Mouse (Mus musculus): Measurements from ENCODE around the gene Abcd4. TPM values are rescaled to one million over a fixed set of nuclear protein-coding genes. Genes with fewer than 3 reads are reported as not detected.
A peak's percentile ranks its signal among the peaks of the same experiment; 100 is the strongest.

The Abcd4 gene
- polyA plus RNA-seq, 1 experiment = 20.9 TPM

GRCm38 (mm10) chr12:84581285-84581684 is 35.9 kb downstream of the Abcd4 start:
- H3K9me3 ChIP-seq (replicated peaks; ENCODE audit: control insufficient read depth, insufficient read depth, low read length, poor library complexity, severe bottlenecking) = no peaks in the 10 kb centered on the region
- no peaks in the 10 kb centered on the region for H3K4me1 ChIP-seq (ENCODE audit: control insufficient read depth, insufficient read depth, low read length)
- no peak overlapping the region for H3K27ac ChIP-seq (ENCODE audit: insufficient read depth, low read length)
- no peaks in the 10 kb centered on the region for H3K36me3 ChIP-seq (ENCODE audit: control insufficient read depth, insufficient read depth, low read length, poor library complexity, severe bottlenecking)
- no peaks in the 10 kb centered on the region for H3K27me3 ChIP-seq (ENCODE audit: control insufficient read depth, insufficient read depth, low read length, poor library complexity, severe bottlenecking)
- H3K9ac ChIP-seq (ENCODE audit: low read depth, poor library complexity, severe bottlenecking) = no peak overlapping the region
- H3K4me3 ChIP-seq (ENCODE audit: low read depth, low read length) = no peak overlapping the region
- TF ChIP-seq CTCF (IDR thresholded peaks at IDR 0.05; ENCODE audit: low read depth, low read length) = no peak
- TF ChIP-seq EP300 (IDR thresholded peaks at IDR 0.05; ENCODE audit: insufficient read depth, low read depth, low read length) = no peak
- no peak for TF ChIP-seq POLR2A (IDR thresholded peaks at IDR 0.05; ENCODE audit: insufficient read depth, low read length)

- TF ChIP-seq EP300 (IDR thresholded peaks at IDR 0.05; ENCODE audit: insufficient read depth, low read depth, low read length) (no peak), POLR2A (IDR thresholded peaks at IDR 0.05; ENCODE audit: insufficient read depth, low read length) (no peak), CTCF (IDR thresholded peaks at IDR 0.05; ENCODE audit: low read depth, low read length) (no peak)
- Histone ChIP-seq H3K4me3 (ENCODE audit: low read depth, low read length) (no peak overlapping the region), H3K36me3 (ENCODE audit: control insufficient read depth, insufficient read depth, low read length, poor library complexity, severe bottlenecking) (no peaks in the 10 kb centered on the region), H3K27me3 (ENCODE audit: control insufficient read depth, insufficient read depth, low read length, poor library complexity, severe bottlenecking) (no peaks in the 10 kb centered on the region), H3K9me3 (replicated peaks; ENCODE audit: control insufficient read depth, insufficient read depth, low read length, poor library complexity, severe bottlenecking) (no peaks in the 10 kb centered on the region), H3K4me1 (ENCODE audit: control insufficient read depth, insufficient read depth, low read length) (no peaks in the 10 kb centered on the region), H3K9ac (ENCODE audit: low read depth, poor library complexity, severe bottlenecking) (no peak overlapping the region), H3K27ac (ENCODE audit: insufficient read depth, low read length) (no peak overlapping the region)
These were observed 38.8 kb downstream of the Abcd4 start for GRCm38 (mm10) chr12:84578440-84578770.

- no peaks in the 10 kb centered on the region for H3K27me3 ChIP-seq (ENCODE audit: control insufficient read depth, insufficient read depth, low read length, poor library complexity, severe bottlenecking)
These were observed 39.3 kb downstream of the Abcd4 start for GRCm38 (mm10) chr12:84577768-84578439.

GRCm38 (mm10) chr12:84573094-84573493 is 44.1 kb downstream of the Abcd4 start:
- no peak for TF ChIP-seq POLR2A (IDR thresholded peaks at IDR 0.05; ENCODE audit: insufficient read depth, low read length)
- TF ChIP-seq CTCF (IDR thresholded peaks at IDR 0.05; ENCODE audit: low read depth, low read length) = no peak
- TF ChIP-seq EP300 (IDR thresholded peaks at IDR 0.05; ENCODE audit: insufficient read depth, low read depth, low read length) = no peak
- no peak overlapping the region for H3K27ac ChIP-seq (ENCODE audit: insufficient read depth, low read length)
- H3K4me1 ChIP-seq (ENCODE audit: control insufficient read depth, insufficient read depth, low read length) = no peaks in the 10 kb centered on the region
- no peak overlapping the region for H3K9ac ChIP-seq (ENCODE audit: low read depth, poor library complexity, severe bottlenecking)
- H3K36me3 ChIP-seq (ENCODE audit: control insufficient read depth, insufficient read depth, low read length, poor library complexity, severe bottlenecking) = no peaks in the 10 kb centered on the region
- no peaks in the 10 kb centered on the region for H3K9me3 ChIP-seq (replicated peaks; ENCODE audit: control insufficient read depth, insufficient read depth, low read length, poor library complexity, severe bottlenecking)
- H3K27me3 ChIP-seq (ENCODE audit: control insufficient read depth, insufficient read depth, low read length, poor library complexity, severe bottlenecking) = peaks cover 14% of the 10 kb centered on the region
- H3K4me3 ChIP-seq (ENCODE audit: low read depth, low read length) = no peak overlapping the region

More at GRCm38 (mm10) chr12:84577768-84578439, 39.3 kb downstream of the Abcd4 start:
- Histone ChIP-seq H3K4me1 (ENCODE audit: control insufficient read depth, insufficient read depth, low read length) (no peaks in the 10 kb centered on the region), H3K9me3 (replicated peaks; ENCODE audit: control insufficient read depth, insufficient read depth, low read length, poor library complexity, severe bottlenecking) (no peaks in the 10 kb centered on the region), H3K4me3 (ENCODE audit: low read depth, low read length) (no peak overlapping the region), H3K36me3 (ENCODE audit: control insufficient read depth, insufficient read depth, low read length, poor library complexity, severe bottlenecking) (no peaks in the 10 kb centered on the region), H3K27ac (ENCODE audit: insufficient read depth, low read length) (no peak overlapping the region), H3K9ac (ENCODE audit: low read depth, poor library complexity, severe bottlenecking) (no peak overlapping the region)
- no peak for TF ChIP-seq EP300 (IDR thresholded peaks at IDR 0.05; ENCODE audit: insufficient read depth, low read depth, low read length)
- no peak for TF ChIP-seq POLR2A (IDR thresholded peaks at IDR 0.05; ENCODE audit: insufficient read depth, low read length)
- TF ChIP-seq CTCF (IDR thresholded peaks at IDR 0.05; ENCODE audit: low read depth, low read length) = no peak

GRCm38 (mm10) chr12:84572341-84572720 is 44.9 kb downstream of the Abcd4 start:
- no peak overlapping the region for H3K9ac ChIP-seq (ENCODE audit: low read depth, poor library complexity, severe bottlenecking)
- H3K9me3 ChIP-seq (replicated peaks; ENCODE audit: control insufficient read depth, insufficient read depth, low read length, poor library complexity, severe bottlenecking) = no peaks in the 10 kb centered on the region
- no peak overlapping the region for H3K27ac ChIP-seq (ENCODE audit: insufficient read depth, low read length)
- H3K4me3 ChIP-seq (ENCODE audit: low read depth, low read length) = no peak overlapping the region
- H3K36me3 ChIP-seq (ENCODE audit: control insufficient read depth, insufficient read depth, low read length, poor library complexity, severe bottlenecking) = no peaks in the 10 kb centered on the region
- no peaks in the 10 kb centered on the region for H3K4me1 ChIP-seq (ENCODE audit: control insufficient read depth, insufficient read depth, low read length)
- TF ChIP-seq EP300 (IDR thresholded peaks at IDR 0.05; ENCODE audit: insufficient read depth, low read depth, low read length) (no peak), CTCF (IDR thresholded peaks at IDR 0.05; ENCODE audit: low read depth, low read length) (no peak), POLR2A (IDR thresholded peaks at IDR 0.05; ENCODE audit: insufficient read depth, low read length) (no peak)
- H3K27me3 ChIP-seq (ENCODE audit: control insufficient read depth, insufficient read depth, low read length, poor library complexity, severe bottlenecking) = peaks cover 14% of the 10 kb centered on the region

- Histone ChIP-seq H3K27ac (ENCODE audit: insufficient read depth, low read length) (no peak overlapping the region), H3K9me3 (replicated peaks; ENCODE audit: control insufficient read depth, insufficient read depth, low read length, poor library complexity, severe bottlenecking) (no peaks in the 10 kb centered on the region), H3K4me3 (ENCODE audit: low read depth, low read length) (peak overlapping the region; percentile 50), H3K36me3 (ENCODE audit: control insufficient read depth, insufficient read depth, low read length, poor library complexity, severe bottlenecking) (no peaks in the 10 kb centered on the region), H3K27me3 (ENCODE audit: control insufficient read depth, insufficient read depth, low read length, poor library complexity, severe bottlenecking) (peaks cover 14% of the 10 kb centered on the region), H3K4me1 (ENCODE audit: control insufficient read depth, insufficient read depth, low read length) (no peaks in the 10 kb centered on the region), H3K9ac (ENCODE audit: low read depth, poor library complexity, severe bottlenecking) (peak overlapping the region; percentile 13)
- TF ChIP-seq EP300 (IDR thresholded peaks at IDR 0.05; ENCODE audit: insufficient read depth, low read depth, low read length) = no peak
- TF ChIP-seq POLR2A (IDR thresholded peaks at IDR 0.05; ENCODE audit: insufficient read depth, low read length) = no peak
These were observed 45.5 kb downstream of the Abcd4 start for GRCm38 (mm10) chr12:84571466-84572340.
